Mouse (Mus musculus) bone marrow macrophage, adult 2 months (primary cell): ENCODE measurements at regions not wholly inside any gene's neighbourhood (a gene's known extent, or its start where the extent isn't known, plus 50 kb on each side); places are given as distances from the start of the nearest gene placed in this dataset.

Source experiments
- H3K27ac ChIP-seq: 2 replicates; pipeline ENCODE4 v1.5.1; 2012; ENCODE audit warnings: low read depth, low read length; ENCODE audit not compliant: insufficient read depth
- H3K4me1 ChIP-seq: 2 replicates; pipeline ENCODE4 v1.6.1; 2012; ENCODE audit warnings: low read length; ENCODE audit not compliant: control insufficient read depth, insufficient read depth
- H3K4me3 ChIP-seq: 2 replicates; pipeline ENCODE4 v1.5.1; 2012; ENCODE audit warnings: mild to moderate bottlenecking, low read length, moderate library complexity; ENCODE audit not compliant: insufficient read depth
- CTCF ChIP-seq: IDR thresholded peaks from 2 replicates; pipeline ENCODE4 v1.5.1; 2012; ENCODE audit warnings: low read depth, mild to moderate bottlenecking, low read length, moderate library complexity
- POLR2A ChIP-seq: IDR thresholded peaks from 2 replicates; pipeline ENCODE4 v1.6.1; 2012; ENCODE audit warnings: mild to moderate bottlenecking, low read depth, low read length, borderline replicate concordance

DNA sequence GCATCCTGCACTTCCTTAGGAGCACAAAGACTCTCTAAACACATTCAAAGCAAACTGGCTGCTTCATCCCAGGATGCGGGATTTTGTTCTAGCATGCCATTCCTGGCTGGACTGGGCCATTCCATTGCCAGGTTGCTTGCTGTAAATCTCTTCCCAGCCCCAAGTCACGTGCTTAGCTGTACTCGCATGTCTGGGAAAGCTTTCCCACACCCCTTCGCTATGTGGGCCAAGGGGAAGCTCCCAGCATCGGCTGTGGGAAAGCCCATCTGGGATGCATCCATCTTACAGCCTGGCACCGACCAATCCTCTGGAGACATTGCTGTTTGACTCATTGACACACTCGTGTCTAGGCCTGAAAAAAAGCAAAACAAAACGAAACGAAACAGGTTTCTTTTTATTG, 84.5 kb upstream of the Cpeb2 start:
- H3K4me3 ChIP-seq, result no peak overlapping the region
- H3K27ac ChIP-seq, result no peak overlapping the region
- TF ChIP-seq POLR2A (no peak), CTCF (no peak)
- H3K4me1 ChIP-seq, result no peaks in the 10 kb centered on the region

- Histone ChIP-seq H3K27ac (no peak overlapping the region), H3K4me3 (no peak overlapping the region), H3K4me1 (no peaks in the 10 kb centered on the region)
- TF ChIP-seq CTCF (no peak), POLR2A (no peak)
Measured at GRCm38 (mm10) chr5:43149559-43149958, 83.4 kb upstream of the Cpeb2 start.

GRCm38 (mm10) chr5:43151099-43151774, 81.7 kb upstream of the Cpeb2 start:
- Histone ChIP-seq H3K4me1 (no peaks in the 10 kb centered on the region), H3K27ac (no peak overlapping the region), H3K4me3 (no peak overlapping the region)
- no peak for TF ChIP-seq POLR2A
- no peak for TF ChIP-seq CTCF

- no peak overlapping the region for H3K4me3 ChIP-seq
- H3K27ac ChIP-seq, result no peak overlapping the region
- no peaks in the 10 kb centered on the region for H3K4me1 ChIP-seq
- TF ChIP-seq CTCF, result no peak
- TF ChIP-seq POLR2A, result no peak
Measured at GRCm38 (mm10) chr5:43152119-43152611, 80.8 kb upstream of the Cpeb2 start.

DNA sequence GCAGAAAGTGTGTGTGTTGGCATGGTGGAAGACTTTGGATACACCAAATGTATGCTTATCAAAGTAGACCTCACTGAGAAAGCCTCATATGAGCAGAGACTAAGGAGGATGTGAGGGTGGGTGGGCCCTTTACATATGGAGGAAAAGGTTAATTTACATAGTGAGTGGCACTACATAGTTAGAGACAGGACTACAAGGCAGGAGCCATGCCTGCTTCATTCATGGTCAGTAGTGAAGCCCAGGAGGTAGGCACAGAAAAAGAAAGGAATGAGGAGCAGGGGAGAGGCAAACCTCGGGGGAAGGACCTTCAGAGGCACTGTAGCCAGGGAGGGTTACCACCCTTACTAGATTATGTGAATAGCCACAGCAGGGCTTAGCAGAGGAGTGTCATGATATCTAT, 80.1 kb upstream of the Cpeb2 start:
- Histone ChIP-seq H3K4me1 (no peaks in the 10 kb centered on the region), H3K27ac (no peak overlapping the region), H3K4me3 (no peak overlapping the region)
- TF ChIP-seq CTCF (no peak), POLR2A (no peak)

GRCm38 (mm10) chr5:43156771-43157170, 76.2 kb upstream of the Cpeb2 start:
- Histone ChIP-seq H3K4me1 (no peaks in the 10 kb centered on the region), H3K4me3 (no peak overlapping the region), H3K27ac (no peak overlapping the region)
- no peak for TF ChIP-seq CTCF
- TF ChIP-seq POLR2A, result no peak

DNA sequence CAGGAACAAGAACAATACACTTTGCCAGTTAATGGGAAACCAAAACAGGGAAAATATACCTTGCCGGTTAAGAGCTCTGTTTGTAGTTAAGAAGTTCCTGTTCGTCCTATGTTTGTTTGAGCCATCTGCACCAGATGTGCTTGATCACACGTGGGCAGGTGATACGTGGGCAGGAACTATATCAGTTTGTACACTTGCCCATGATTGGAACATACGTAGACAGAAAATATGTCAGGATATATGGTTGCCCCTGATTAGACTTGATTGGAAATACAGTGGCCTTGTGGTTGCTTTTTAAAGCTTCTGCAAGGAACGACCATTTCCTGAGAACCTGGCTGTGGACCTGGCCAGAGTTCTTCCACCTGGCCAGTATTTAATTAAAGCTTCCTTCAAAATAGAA, 72.8 kb upstream of the Cpeb2 start:
- no peak overlapping the region for H3K4me3 ChIP-seq
- H3K4me1 ChIP-seq, result no peaks in the 10 kb centered on the region
- no peak overlapping the region for H3K27ac ChIP-seq
- no peak for TF ChIP-seq CTCF
- no peak for TF ChIP-seq POLR2A

GRCm38 (mm10) chr5:43181475-43181874, 51.5 kb upstream of the Cpeb2 start:
- TF ChIP-seq CTCF, result no peak
- no peak for TF ChIP-seq POLR2A
- Histone ChIP-seq H3K27ac (no peak overlapping the region), H3K4me1 (peaks cover 30% of the 10 kb centered on the region), H3K4me3 (no peak overlapping the region)
